Mouse (Mus musculus): ENCODE results near the gene Amh. TPM values are rescaled to one million over a fixed set of nuclear protein-coding genes. Genes with fewer than 3 reads are reported as not detected.
A peak's percentile ranks its signal among the peaks of the same experiment; 100 is the strongest.

The Amh gene
- polyA plus RNA-seq, 1 experiment from 2014 or later = not detected

GRCm38 (mm10) chr10:80798150-80799006 is 6.7 kb upstream of the Amh start, which contains the start of the genes Sf3a2 and Plekhj1:
TSS of gene Sf3a2 (plus strand) at chr10:80798198.
TSS of gene Plekhj1 (minus strand) at chr10:80798626.
- peaks cover 67% of the 10 kb centered on the region for H3K36me3 ChIP-seq
- ATAC-seq (ENCODE audit: low read depth) (peak; percentile 92), DNase-seq (peak; percentile 93)
- peak within 1 kb of the TSS; percentile 95 for H3K9ac ChIP-seq
- peaks cover 48% of the 10 kb centered on the region for H3K4me1 ChIP-seq (replicated peaks)
- H3K27ac ChIP-seq = peak within 1 kb of the TSS; percentile 92
- H3K4me2 ChIP-seq = peak within 1 kb of the TSS; percentile 78
- H3K27me3 ChIP-seq = no peaks in the 10 kb centered on the region
- under 1% methylated on average over 104 of the region's 104 CpGs for WGBS (ENCODE audit: insufficient replicate concordance)
- no peaks in the 10 kb centered on the region for H3K9me3 ChIP-seq (replicated peaks)
- peak within 1 kb of the TSS; percentile 90 for H3K4me3 ChIP-seq (replicated peaks)

GRCm38 (mm10) chr10:80799070-80799566 is 5.9 kb upstream of the Amh start:
- peak overlapping the region; percentile 78 for H3K4me2 ChIP-seq
- peak overlapping the region; percentile 92 for H3K27ac ChIP-seq
- peaks cover 67% of the 10 kb centered on the region for H3K36me3 ChIP-seq
- DNase-seq = no peak
- no peak for ATAC-seq (ENCODE audit: low read depth)
- peaks cover 44% of the 10 kb centered on the region for H3K4me1 ChIP-seq (replicated peaks)
- H3K27me3 ChIP-seq = no peaks in the 10 kb centered on the region
- H3K4me3 ChIP-seq (replicated peaks) = peak overlapping the region; percentile 90
- WGBS (ENCODE audit: insufficient replicate concordance) = 1% methylated on average over 18 of the region's 18 CpGs
- no peaks in the 10 kb centered on the region for H3K9me3 ChIP-seq (replicated peaks)
- H3K9ac ChIP-seq = peak overlapping the region; percentile 95

GRCm38 (mm10) chr10:80802204-80802912 is 2.7 kb upstream of the Amh start:
- no peak for DNase-seq
- Histone ChIP-seq H3K36me3 (peaks cover 55% of the 10 kb centered on the region), H3K9me3 (replicated peaks) (no peaks in the 10 kb centered on the region), H3K27ac (no peak overlapping the region), H3K4me1 (replicated peaks) (peaks cover 56% of the 10 kb centered on the region), H3K9ac (no peak overlapping the region), H3K4me3 (replicated peaks) (no peak overlapping the region), H3K4me2 (no peak overlapping the region), H3K27me3 (peaks cover 13% of the 10 kb centered on the region)
- no peak for ATAC-seq (ENCODE audit: low read depth)
- 86% methylated on average over 10 of the region's 10 CpGs for WGBS (ENCODE audit: insufficient replicate concordance)

- no peak for ATAC-seq (ENCODE audit: low read depth)
- WGBS (ENCODE audit: insufficient replicate concordance) = 78% methylated on average over 3 of the region's 3 CpGs
- peaks cover 62% of the 10 kb centered on the region for H3K4me1 ChIP-seq (replicated peaks)
These were observed 2.0 kb upstream of the Amh start for GRCm38 (mm10) chr10:80802996-80803395.

GRCm38 (mm10) chr10:80804340-80804739 is 703 bp upstream of the Amh start:
- H3K27ac ChIP-seq = no peak overlapping the region
- no peaks in the 10 kb centered on the region for H3K9me3 ChIP-seq (replicated peaks)
- ATAC-seq (ENCODE audit: low read depth) = no peak
- 95% methylated on average over 2 of the region's 2 CpGs for WGBS (ENCODE audit: insufficient replicate concordance)
- no peak overlapping the region for H3K9ac ChIP-seq
- no peak for DNase-seq
- H3K4me3 ChIP-seq (replicated peaks) = no peak overlapping the region
- peaks cover 55% of the 10 kb centered on the region for H3K36me3 ChIP-seq
- no peak overlapping the region for H3K4me2 ChIP-seq
- H3K4me1 ChIP-seq (replicated peaks) = peaks cover 73% of the 10 kb centered on the region
- peaks cover 33% of the 10 kb centered on the region for H3K27me3 ChIP-seq

More at GRCm38 (mm10) chr10:80802996-80803395, 2.0 kb upstream of the Amh start:
- peaks cover 19% of the 10 kb centered on the region for H3K27me3 ChIP-seq
- peaks cover 55% of the 10 kb centered on the region for H3K36me3 ChIP-seq
- no peak overlapping the region for H3K4me3 ChIP-seq (replicated peaks)
- DNase-seq = no peak
- H3K9ac ChIP-seq = no peak overlapping the region
- H3K4me2 ChIP-seq = no peak overlapping the region
- H3K27ac ChIP-seq = no peak overlapping the region
- no peaks in the 10 kb centered on the region for H3K9me3 ChIP-seq (replicated peaks)

GRCm38 (mm10) chr10:80805322-80805721 is 279 bp downstream of the Amh start:
- H3K4me1 ChIP-seq (replicated peaks) = peaks cover 70% of the 10 kb centered on the region
- peaks cover 52% of the 10 kb centered on the region for H3K36me3 ChIP-seq
- H3K27ac ChIP-seq = 0 out of 2 replicates have a peak overlapping the region, but pooled peaks have one; percentile 10
- DNase-seq = no peak
- no peak overlapping the region for H3K4me2 ChIP-seq
- H3K27me3 ChIP-seq = peaks cover 43% of the 10 kb centered on the region
- no peaks in the 10 kb centered on the region for H3K9me3 ChIP-seq (replicated peaks)
- 75% methylated on average over 5 of the region's 5 CpGs for WGBS (ENCODE audit: insufficient replicate concordance)
- H3K9ac ChIP-seq = no peak overlapping the region
- H3K4me3 ChIP-seq (replicated peaks) = no peak overlapping the region
- no peak for ATAC-seq (ENCODE audit: low read depth)

GRCm38 (mm10) chr10:80805925-80806324 is 882 bp downstream of the Amh start:
- Histone ChIP-seq H3K9ac (no peak overlapping the region), H3K27ac (no peak overlapping the region; the same call in 1 of the 2 replicates), H3K4me2 (peak overlapping the region; percentile 82; the same call in 1 of the 2 replicates), H3K27me3 (peaks cover 49% of the 10 kb centered on the region), H3K9me3 (replicated peaks) (no peaks in the 10 kb centered on the region), H3K36me3 (peaks cover 47% of the 10 kb centered on the region), H3K4me3 (replicated peaks) (no peak overlapping the region), H3K4me1 (replicated peaks) (peaks cover 66% of the 10 kb centered on the region)
- DNase-seq (peak; percentile 72), ATAC-seq (ENCODE audit: low read depth) (peak; percentile 66)
- 15% methylated on average over 3 of the region's 3 CpGs for WGBS (ENCODE audit: insufficient replicate concordance)

- H3K27ac ChIP-seq = peak overlapping the region; percentile 39
- H3K27me3 ChIP-seq = peaks cover 54% of the 10 kb centered on the region
- peak overlapping the region; percentile 82 for H3K4me2 ChIP-seq
- H3K9me3 ChIP-seq (replicated peaks) = no peaks in the 10 kb centered on the region
- DNase-seq (no peak), ATAC-seq (ENCODE audit: low read depth) (peak; percentile 9; the same call in 1 of the 2 replicates)
- H3K9ac ChIP-seq = peak overlapping the region; percentile 67
- H3K4me3 ChIP-seq (replicated peaks) = peak overlapping the region; percentile 60
- peaks cover 41% of the 10 kb centered on the region for H3K36me3 ChIP-seq
- 60% methylated on average over 34 of the region's 34 CpGs for WGBS (ENCODE audit: insufficient replicate concordance)
- peaks cover 60% of the 10 kb centered on the region for H3K4me1 ChIP-seq (replicated peaks)
These were observed 1.5 kb downstream of the Amh start for GRCm38 (mm10) chr10:80806341-80807056.

- Histone ChIP-seq H3K9ac (peak overlapping the region; percentile 67), H3K4me3 (replicated peaks) (peak overlapping the region; percentile 60), H3K9me3 (replicated peaks) (no peaks in the 10 kb centered on the region), H3K27ac (peak overlapping the region; percentile 39), H3K4me2 (peak overlapping the region; percentile 82), H3K4me1 (replicated peaks) (peaks cover 59% of the 10 kb centered on the region), H3K27me3 (peaks cover 61% of the 10 kb centered on the region), H3K36me3 (peaks cover 35% of the 10 kb centered on the region)
- under 1% methylated on average over 58 of the region's 58 CpGs for WGBS (ENCODE audit: insufficient replicate concordance)
- peak; percentile 46 for DNase-seq
- peak; percentile 28; the same call in 1 of the 2 replicates for ATAC-seq (ENCODE audit: low read depth)
These were observed 2.1 kb downstream of the Amh start for GRCm38 (mm10) chr10:80807057-80807627.

GRCm38 (mm10) chr10:80808099-80808984 is 3.3 kb downstream of the Amh start:
- H3K9ac ChIP-seq = peak overlapping the region; percentile 67; the same call in 1 of the 2 replicates
- H3K27me3 ChIP-seq = peaks cover 70% of the 10 kb centered on the region
- H3K36me3 ChIP-seq = peaks cover 23% of the 10 kb centered on the region
- DNase-seq (no peak), ATAC-seq (ENCODE audit: low read depth) (no peak)
- no peaks in the 10 kb centered on the region for H3K9me3 ChIP-seq (replicated peaks)
- H3K4me1 ChIP-seq (replicated peaks) = peaks cover 59% of the 10 kb centered on the region
- 20% methylated on average over 40 of the region's 40 CpGs for WGBS (ENCODE audit: insufficient replicate concordance)
- H3K27ac ChIP-seq = no peak overlapping the region
- H3K4me2 ChIP-seq = peak overlapping the region; percentile 82
- peak overlapping the region; percentile 16 for H3K4me3 ChIP-seq (replicated peaks)

All from liver, embryonic 13.5 days (tissue).